Mouse (Mus musculus): ENCODE measurements around the gene Nceh1.

Nceh1 gene

GRCm38 (mm10) chr3:27191856-27192255 is 9.1 kb downstream of the Nceh1 start:
- no peak for DNase-seq

GRCm38 (mm10) chr3:27193844-27194317 is 11.1 kb downstream of the Nceh1 start:
- peak; percentile 72 to 76 for DNase-seq

- DNase-seq, result no peak
These were observed 12.4 kb downstream of the Nceh1 start for GRCm38 (mm10) chr3:27195153-27195552.

GRCm38 (mm10) chr3:27195573-27196227 is 12.9 kb downstream of the Nceh1 start:
- DNase-seq, result no peak

- DNase-seq, result no peak
These were observed 13.8 kb downstream of the Nceh1 start for GRCm38 (mm10) chr3:27196529-27196928.

- no peak for DNase-seq
These were observed 15.1 kb downstream of the Nceh1 start for GRCm38 (mm10) chr3:27197816-27198215.

- no peak for DNase-seq
These were observed 16.4 kb downstream of the Nceh1 start for GRCm38 (mm10) chr3:27199120-27199519.

- DNase-seq, result no peak
These were observed 19.1 kb downstream of the Nceh1 start for GRCm38 (mm10) chr3:27201728-27202411.

GRCm38 (mm10) chr3:27205068-27205467 is 22.3 kb downstream of the Nceh1 start:
- no peak for DNase-seq

- DNase-seq, result no peak
These were observed 22.9 kb downstream of the Nceh1 start for GRCm38 (mm10) chr3:27205514-27206220.

GRCm38 (mm10) chr3:27206221-27206560 is 23.4 kb downstream of the Nceh1 start:
- no peak for DNase-seq

GRCm38 (mm10) chr3:27206577-27206976 is 23.8 kb downstream of the Nceh1 start:
- DNase-seq, result no peak

GRCm38 (mm10) chr3:27209707-27210106 is 26.9 kb downstream of the Nceh1 start:
- no peak for DNase-seq

GRCm38 (mm10) chr3:27210271-27210670 is 27.5 kb downstream of the Nceh1 start:
- peak; percentile 17 to 18 for DNase-seq

- DNase-seq, result no peak
These were observed 31.5 kb downstream of the Nceh1 start for GRCm38 (mm10) chr3:27214016-27214816.

GRCm38 (mm10) chr3:27217331-27217730 is 34.6 kb downstream of the Nceh1 start:
- no peak for DNase-seq

GRCm38 (mm10) chr3:27218604-27219003 is 35.8 kb downstream of the Nceh1 start:
- DNase-seq, result no peak

- DNase-seq, result no peak
These were observed 39.3 kb downstream of the Nceh1 start for GRCm38 (mm10) chr3:27222052-27222451.

GRCm38 (mm10) chr3:27222488-27222887 is 39.7 kb downstream of the Nceh1 start:
- DNase-seq, result no peak

GRCm38 (mm10) chr3:27227629-27228453 is 45.1 kb downstream of the Nceh1 start:
- DNase-seq, result no peak

- DNase-seq, result peak; percentile 11 to 16
These were observed 46.0 kb downstream of the Nceh1 start for GRCm38 (mm10) chr3:27228530-27229309.
